Mouse (Mus musculus) C2C12 (cell line): ENCODE measurements around the gene Ranbp3.

Experiments
- CTCF ChIP-seq: IDR thresholded peaks from one replicate; pipeline ENCODE4 v1.5.1; 2011; ENCODE audit not compliant: control insufficient read depth, insufficient read depth, insufficient read length
- FOSL1 ChIP-seq: IDR thresholded peaks from one replicate; pipeline ENCODE4 v1.8.0; 2011; ENCODE audit warnings: mild to moderate bottlenecking, low read length; ENCODE audit not compliant: poor library complexity, insufficient read depth, severe bottlenecking
- MAX ChIP-seq: IDR thresholded peaks from one replicate; pipeline ENCODE4 v1.6.1; 2011; ENCODE audit warnings: mild to moderate bottlenecking, control low read depth

DNA sequence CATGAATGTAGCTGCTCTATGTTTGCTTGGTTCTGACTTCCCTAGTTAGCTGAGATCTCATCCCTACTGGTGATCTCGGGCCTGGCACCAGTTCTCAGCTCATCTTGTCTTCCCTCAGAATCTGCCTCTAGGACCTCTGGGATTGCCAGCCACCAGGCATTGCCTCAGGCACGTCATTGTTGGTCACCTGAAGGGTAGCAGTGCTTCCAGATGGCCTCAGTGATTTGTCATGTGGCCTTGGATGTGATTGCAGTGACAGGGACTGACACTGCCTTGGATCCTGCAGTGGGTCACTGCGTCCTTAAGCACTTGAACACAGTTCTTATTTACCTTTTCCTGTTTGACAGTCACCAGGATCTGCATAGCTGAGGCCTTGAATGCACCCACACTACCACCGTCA is 8.7 kb downstream of the Ranbp3 start:
- TF ChIP-seq MAX (no peak), CTCF (no peak), FOSL1 (no peak)
